Mouse (Mus musculus) kidney, adult 2 months (tissue): ENCODE measurements around the gene Itga5.

Experiments used
- CTCF ChIP-seq: fragments of 200-500 bp; conservative IDR thresholded peaks from 2 replicates; pipeline ENCODE4 v1.5.1; 2011; ENCODE audit warnings: low read depth, mild to moderate bottlenecking, control low read depth, low read length, moderate library complexity, mixed read lengths; ENCODE audit not compliant: insufficient read depth, insufficient read length
- POLR2A ChIP-seq: fragments of 200-500 bp; IDR thresholded peaks from one replicate; pipeline ENCODE4 v1.6.1; 2011; ENCODE audit warnings: low read depth, low read length, control low read depth

DNA sequence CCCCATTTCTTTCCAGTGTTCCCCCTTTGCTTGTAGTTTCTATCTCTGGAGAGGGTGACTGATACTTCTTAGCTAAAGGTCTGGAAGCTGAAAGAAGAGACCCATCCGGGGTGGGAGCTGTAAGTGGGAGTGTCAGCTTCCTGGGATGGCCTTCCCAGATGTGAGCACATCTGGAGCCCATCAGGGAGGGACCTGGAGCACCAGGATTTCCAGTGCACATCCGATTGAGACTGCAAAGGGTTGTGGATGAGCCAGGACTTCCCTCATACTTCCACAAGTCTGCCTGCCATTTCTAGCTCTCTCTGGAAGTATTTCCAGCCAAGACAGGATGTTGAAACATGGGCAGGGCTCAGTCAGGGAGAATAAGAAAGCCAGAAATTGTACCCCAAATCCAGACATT, 4.6 kb upstream of the Itga5 start:
- TF ChIP-seq CTCF (no peak), POLR2A (no peak)
